12 mouse cellular contexts compared by ENCODE assay signal in genomic region chr7:90228884-90229283, GRCm38 (mm10). TPM values are rescaled to one million over a fixed set of nuclear protein-coding genes. Genes with fewer than 3 reads are reported as not detected.
DNase-seq lines count a peak whose midpoint lies in the region; ATAC-seq and TF ChIP-seq lines count a peak whose summit lies in the region.
"Not testable (repeated sequence)": the region's sequence is repeated elsewhere in the genome, so short reads cannot be mapped to it uniquely, and the experiment has no call there.
"Had no signal": no experiment of that assay in that cellular context is flagged by ENCODE, and none has a peak within 500 bp of the region (broad histone marks: within the 10 kb centered on the region; RNA-seq: fewer than 3 reads in every experiment).

No protein-coding gene starts in this region.

- not testable (repeated sequence) for H3K4me1 ChIP-seq in heart, adult 2 months (ENCODE audit: control insufficient read depth, insufficient read depth, low read length)

- not testable (repeated sequence) for H3K27me3 ChIP-seq in heart, adult 2 months (ENCODE audit: control insufficient read depth, insufficient read depth, low read length)

- intact Hi-C loops in heart, adult 2 months (cut with DNase I), result not testable (repeated sequence)

- not testable (repeated sequence) for H3K9ac ChIP-seq in heart, adult 2 months (ENCODE audit: low read depth, low read length)

- not testable (repeated sequence) for H3K36me3 ChIP-seq in heart, adult 2 months (ENCODE audit: control insufficient read depth, insufficient read depth, low read length)

- H3K27ac ChIP-seq in heart, adult 2 months, result not testable (repeated sequence)

- TF ChIP-seq POLR2A in heart, adult 2 months (IDR thresholded peaks at IDR 0.05; ENCODE audit: insufficient read depth, low read depth, low read length), result not testable (repeated sequence)

- TF ChIP-seq EP300 in heart, adult 2 months (IDR thresholded peaks at IDR 0.05; ENCODE audit: insufficient read depth, low read depth, low read length), result not testable (repeated sequence)

- TF ChIP-seq CTCF in heart, adult 2 months (IDR thresholded peaks at IDR 0.05), result peak; percentile 42

- peak; percentile 61 for DNase-seq in CD4-positive, CD25-positive, alpha-beta regulatory T cell, adult 2 months (ENCODE audit: low read depth, low spot score)
- DNase-seq in WW6 (ENCODE audit: low read depth, low spot score), result peak; percentile 18
- DNase-seq in heart, adult 2 months, result not testable (repeated sequence)
- DNase-seq in kidney, postnatal 4 days, result peak; percentile 47 to 50
- peak; percentile 21 for DNase-seq in lung, postnatal 14 days
- peak; percentile 18 for DNase-seq in right cerebral cortex, postnatal 4 days
- DNase-seq in thymus, postnatal 36 days, result peak; percentile 16 to 22

- peak; percentile 65; the same call in 1 of the 2 replicates for ATAC-seq in common myeloid progenitor, adult 5-6 weeks (replicated peaks; ENCODE audit: low read depth, poor library complexity, severe bottlenecking)

- H3K4me3 ChIP-seq in heart, adult 2 months, result not testable (repeated sequence)

- H3K79me2 ChIP-seq in heart, adult 2 months (replicated peaks; ENCODE audit: control insufficient read depth, insufficient read depth, low read length), result not testable (repeated sequence)

RNA-seq across cellular contexts. Expression of gene Ccdc83, which starts 36.7 kb away (rescaled TPM):
- not detected in 2 replicates for total RNA-seq in common myeloid progenitor, adult 5-6 weeks (2017)
- total RNA-seq in heart, adult 2 months (2021), result not detected
- polyA plus RNA-seq in heart, adult 2 months (2012; rRNA removed), result 0.10 and 0.26 TPM in 2 replicates
- total RNA-seq: adrenal gland, postnatal 36 days; left cerebral cortex, adult 18-20 months had no signal
- polyA plus RNA-seq: heart, embryonic 16.5 days; liver, embryonic 11.5 days had no signal
